Mouse (Mus musculus) thymus, adult 2 months (tissue): ENCODE measurements around the gene 2200002D01Rik.

ENCODE experiments used
- CTCF ChIP-seq: fragments of 200-500 bp; IDR thresholded peaks from 2 replicates; pipeline ENCODE4 v1.5.1; 2012; ENCODE audit warnings: mild to moderate bottlenecking, control low read depth, low read length, moderate library complexity, borderline replicate concordance; ENCODE audit not compliant: control insufficient read depth, poor library complexity, insufficient read depth; ENCODE audit errors: extremely low read depth
- POLR2A ChIP-seq: fragments of 200-500 bp; IDR thresholded peaks from 2 replicates; pipeline ENCODE4 v1.6.1; 2012; ENCODE audit warnings: mild to moderate bottlenecking, low read length, control low read depth, moderate library complexity; ENCODE audit not compliant: control insufficient read depth, poor library complexity, insufficient read depth; ENCODE audit errors: extremely low read depth

GRCm38 (mm10) chr7:29214236-29214635 lies 34.0 kb downstream of the 2200002D01Rik start:
- TF ChIP-seq CTCF (no peak), POLR2A (no peak)
